Mouse (Mus musculus): ENCODE results near the gene Prr14l.
"Not testable (repeated sequence)": the region's sequence is repeated elsewhere in the genome, so short reads cannot be mapped to it uniquely, and the experiment has no call there.

Gene Prr14l

DNA sequence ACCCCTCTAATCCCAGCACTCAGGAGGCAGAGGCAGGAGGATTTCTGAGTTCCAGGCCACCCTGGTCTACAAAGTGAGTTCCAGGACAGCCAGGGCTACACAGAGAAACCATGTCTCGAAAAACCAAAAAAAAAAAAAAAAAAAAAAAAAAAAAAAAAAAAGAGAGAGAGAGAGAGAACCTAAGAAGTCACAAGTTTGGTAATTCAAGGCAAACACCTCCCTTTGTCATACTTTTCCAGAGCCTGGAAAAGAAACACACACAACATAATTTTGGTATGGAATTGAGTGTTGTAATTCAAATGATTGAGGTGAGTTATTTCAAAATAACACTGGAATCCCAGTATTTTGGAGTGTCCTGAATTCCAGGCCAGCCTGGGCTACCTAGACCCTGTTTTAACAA is 67.6 kb downstream of the Prr14l start:
- DNase-seq (ENCODE audit: low spot score in 2 of 2) = not testable (repeated sequence)

DNA sequence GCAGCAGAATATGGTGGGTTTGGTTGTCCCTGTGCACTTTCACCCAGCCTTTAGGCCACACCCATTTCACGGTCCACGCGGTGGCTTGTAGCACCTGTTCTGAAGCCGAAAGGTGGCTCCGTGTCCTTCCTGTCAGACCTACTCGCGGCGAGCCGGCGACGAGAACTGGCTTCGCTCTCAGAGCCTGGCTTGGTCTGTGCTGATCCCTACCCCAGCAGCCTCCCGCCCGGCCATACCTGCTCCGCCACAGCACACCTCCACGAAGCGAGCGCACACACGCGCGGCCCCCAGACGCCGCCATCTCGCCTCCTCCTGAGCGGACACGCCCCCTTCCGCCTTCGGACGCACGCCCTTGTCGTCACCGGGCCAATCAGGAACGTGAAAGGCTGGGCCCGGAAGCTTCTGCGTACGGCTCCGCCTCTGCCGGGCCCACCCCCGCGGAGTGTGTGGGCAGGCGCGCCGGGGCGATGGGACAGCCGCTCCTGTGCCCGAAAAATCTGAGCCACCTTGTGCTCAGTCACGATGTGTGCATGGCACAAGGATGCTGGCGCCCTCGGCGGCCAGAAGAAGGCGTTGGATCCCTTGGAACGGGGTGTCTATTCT is 68.6 kb downstream of the Prr14l start, which contains the start of gene Pisd:
Gene Pisd (minus strand): TSS at position 334 of the 603 bp plus-strand sequence.
- DNase-seq (ENCODE audit: low spot score in 2 of 2) = peak; percentile 89 to 95

DNA sequence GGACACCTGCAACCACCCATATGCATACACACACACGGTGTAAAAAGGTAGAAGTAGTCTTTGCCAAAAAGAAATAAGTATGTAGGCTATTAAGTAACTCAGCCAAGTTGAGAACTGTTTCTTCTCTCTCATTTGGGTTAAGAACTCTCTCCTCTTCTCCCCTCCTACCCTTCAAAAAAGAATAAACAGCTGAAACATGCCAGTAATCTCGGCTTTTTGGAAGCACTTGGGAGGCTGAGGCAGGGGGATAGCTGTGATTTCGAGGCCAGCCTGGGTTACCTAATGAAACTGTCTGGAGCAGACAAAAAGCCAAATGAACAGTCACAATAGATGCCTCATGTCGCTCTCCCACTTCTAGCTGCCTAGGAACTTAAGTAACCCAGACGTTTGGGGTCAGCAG is 69.3 kb downstream of the Prr14l start:
- no peak for DNase-seq (ENCODE audit: low spot score in 2 of 2)

DNA sequence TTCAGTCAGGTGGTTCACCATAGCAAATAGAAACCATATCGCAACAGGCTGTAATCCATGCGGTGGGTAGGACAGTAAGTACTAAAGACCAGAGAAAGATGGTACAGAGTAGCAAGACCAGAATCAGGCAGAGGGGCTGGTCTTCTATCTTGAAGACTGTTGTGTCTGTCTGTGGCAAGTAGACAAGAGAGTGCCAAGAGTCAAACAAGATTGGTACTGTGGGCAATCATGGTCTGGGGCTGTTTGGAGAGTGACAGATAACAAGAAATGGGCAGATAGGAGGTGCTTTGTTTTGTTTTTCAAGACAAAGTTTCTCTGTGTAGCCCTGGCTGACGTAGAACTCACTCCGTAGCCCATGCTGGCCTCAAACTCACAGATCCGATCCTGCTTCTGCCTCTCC is 72.5 kb downstream of the Prr14l start:
- DNase-seq (ENCODE audit: low spot score in 2 of 2) = no peak

DNA sequence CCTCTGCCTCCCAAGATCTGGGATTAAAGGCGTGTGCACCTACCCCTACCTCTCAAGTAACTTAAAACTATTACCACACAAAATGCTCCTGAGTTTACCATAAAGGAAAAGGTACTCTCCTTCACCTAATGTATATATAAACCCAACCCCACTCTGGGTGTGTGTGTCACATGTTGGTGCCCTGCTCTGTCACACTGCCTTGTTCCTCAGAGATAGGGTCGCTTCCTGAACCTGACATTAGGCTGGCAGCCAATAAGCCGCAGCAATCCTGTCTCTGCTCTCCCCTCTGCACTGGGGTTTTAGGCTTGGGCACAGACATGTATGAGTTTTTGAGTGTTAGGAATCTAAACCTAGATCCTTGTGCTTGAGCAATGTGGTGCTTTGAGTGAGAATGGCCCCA is 75.9 kb downstream of the Prr14l start:
- DNase-seq (ENCODE audit: low spot score in 2 of 2) = no peak

DNA sequence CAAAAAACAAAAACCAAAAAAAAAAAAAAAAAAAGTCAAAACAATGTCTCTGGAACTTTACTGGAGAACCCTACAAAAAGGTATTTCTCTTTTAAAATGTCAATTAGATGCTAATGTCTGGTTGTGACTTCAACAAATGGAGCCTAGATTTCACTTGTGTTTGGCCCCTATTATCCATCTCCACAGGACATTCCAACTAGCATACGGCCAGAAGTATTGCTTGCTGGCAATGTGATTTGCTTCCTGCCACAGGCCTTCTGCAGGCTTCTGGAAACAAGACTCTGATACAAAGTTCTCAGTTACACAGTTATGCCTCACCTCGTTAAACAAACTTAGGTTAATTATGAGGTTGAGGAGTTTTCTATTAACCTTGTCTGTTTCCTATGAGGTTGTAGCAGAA is 81.7 kb downstream of the Prr14l start:
- no peak for DNase-seq (ENCODE audit: low spot score in 2 of 2)

DNA sequence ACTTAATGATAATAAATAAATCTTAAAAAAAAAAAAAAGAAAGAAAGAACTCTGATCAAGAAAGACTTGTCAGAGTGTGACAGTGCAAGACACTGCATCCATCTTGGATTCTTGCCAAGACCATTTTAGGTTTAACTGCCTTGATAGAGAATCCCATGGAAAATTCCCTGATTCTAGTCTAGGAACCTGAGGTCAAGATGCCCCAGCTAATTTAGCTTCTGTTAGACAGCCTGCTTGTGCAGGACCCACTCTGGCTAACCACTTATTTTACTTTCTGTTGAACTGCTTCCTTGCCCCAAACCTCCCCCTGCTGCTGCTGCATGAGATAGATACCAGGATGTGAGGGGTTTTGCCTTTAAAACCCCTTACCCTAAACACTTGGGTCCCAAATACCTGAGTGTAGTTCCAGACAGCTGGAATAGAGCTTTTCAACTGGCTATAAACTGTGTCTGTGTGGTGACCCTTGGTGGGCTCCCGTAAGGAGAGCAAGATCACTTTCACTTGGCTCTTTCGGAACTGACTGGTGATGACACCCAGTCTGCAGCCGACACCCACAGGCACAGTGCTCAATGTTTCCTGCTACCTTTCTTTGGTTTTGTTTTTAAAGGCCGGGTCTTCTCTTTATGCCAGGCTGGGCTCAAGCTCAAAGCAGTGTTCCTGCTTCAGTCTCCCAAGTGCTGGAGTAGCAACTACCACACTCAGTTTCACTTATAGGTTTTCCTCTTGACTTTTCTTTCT is 86.3 kb downstream of the Prr14l start:
- no peak for DNase-seq (ENCODE audit: low spot score in 2 of 2)

DNA sequence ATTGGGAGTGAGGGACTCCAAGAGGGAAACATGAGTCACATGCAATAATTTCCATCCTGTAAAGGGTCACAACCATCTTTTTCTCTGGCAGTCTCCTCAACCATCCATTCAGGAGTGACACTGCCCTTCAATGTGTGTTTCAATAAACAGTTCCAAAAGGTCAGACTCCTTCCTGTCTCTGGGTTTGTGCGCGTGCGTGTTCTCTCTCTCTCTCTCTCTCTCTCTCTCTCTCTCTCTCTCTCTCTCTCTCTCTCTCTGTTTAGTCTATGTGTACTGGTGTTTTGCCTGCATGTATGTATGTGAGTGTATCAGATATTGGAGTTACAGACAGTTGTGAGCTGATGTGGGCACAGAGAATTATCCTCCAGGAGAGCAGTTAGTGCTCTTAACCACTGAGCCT is 87.1 kb downstream of the Prr14l start:
- DNase-seq (ENCODE audit: low spot score in 2 of 2) = no peak

DNA sequence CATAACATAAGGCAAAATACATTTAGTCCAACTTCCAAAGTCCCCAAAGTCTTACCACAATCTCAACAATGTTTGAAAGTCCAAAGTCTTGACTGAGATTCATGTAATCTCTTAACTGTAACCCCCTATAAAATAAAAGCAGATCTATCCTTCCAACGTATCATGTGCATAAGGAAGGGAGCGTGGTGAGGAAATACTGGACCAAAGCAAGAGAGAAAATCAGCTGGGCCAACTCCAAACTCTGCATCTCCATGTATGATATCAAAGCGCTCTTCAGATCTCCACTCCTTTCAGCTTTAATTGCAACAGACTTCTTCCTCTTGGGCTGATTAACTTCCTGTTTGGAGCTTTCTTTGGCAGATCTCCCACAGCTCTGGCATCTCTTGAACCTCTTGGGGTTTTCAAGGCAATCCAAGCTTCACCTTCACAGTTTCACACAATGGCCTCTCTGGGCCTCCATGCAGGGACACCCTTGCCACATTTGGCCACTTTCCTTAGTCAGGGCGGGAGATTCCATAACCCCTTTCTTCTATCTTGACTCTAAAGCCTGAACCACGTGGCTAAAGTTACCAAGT is 92.4 kb downstream of the Prr14l start:
- no peak for DNase-seq (ENCODE audit: low spot score in 2 of 2)

DNA sequence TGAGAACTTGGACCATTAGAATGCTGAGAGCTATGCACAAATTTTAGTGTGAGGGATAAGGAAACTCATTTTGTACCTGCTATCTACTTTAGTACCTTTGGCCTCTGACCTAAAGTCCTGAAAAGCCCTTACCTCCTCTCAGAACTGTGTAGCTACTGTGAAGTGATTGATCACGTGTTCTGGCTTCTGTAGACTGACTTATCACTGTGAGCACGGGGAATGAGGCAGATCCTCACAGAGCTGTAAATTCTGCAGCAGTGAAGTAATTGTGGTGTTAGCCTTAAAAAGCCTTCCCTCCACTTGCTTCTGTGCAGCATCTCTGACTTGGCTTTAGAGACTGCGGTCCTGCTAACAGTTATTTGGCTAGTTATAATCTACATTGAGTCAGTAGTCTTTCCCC is 93.3 kb downstream of the Prr14l start:
- no peak for DNase-seq (ENCODE audit: low spot score in 2 of 2)

DNA sequence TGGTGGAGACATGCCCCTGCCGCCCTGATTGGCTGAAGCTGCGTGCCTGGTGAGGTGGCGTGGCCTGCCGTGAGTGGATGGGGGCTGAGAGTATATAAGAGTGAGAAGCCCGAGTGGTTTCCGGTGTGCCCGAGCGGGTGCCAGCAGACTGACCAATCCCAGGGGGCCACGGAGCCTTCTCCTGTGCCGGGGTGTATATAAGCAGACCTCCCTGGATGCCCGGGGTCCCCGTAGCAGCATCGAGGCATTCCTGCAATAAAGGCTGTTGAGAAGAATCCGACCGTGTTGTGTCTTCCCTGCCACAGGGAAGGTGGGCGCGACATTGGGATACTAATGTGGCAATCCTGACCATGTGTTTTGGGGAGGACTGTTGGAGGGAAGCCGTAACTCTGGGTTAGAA is 93.7 kb downstream of the Prr14l start:
- not testable (repeated sequence) for DNase-seq (ENCODE audit: low spot score in 2 of 2)

DNA sequence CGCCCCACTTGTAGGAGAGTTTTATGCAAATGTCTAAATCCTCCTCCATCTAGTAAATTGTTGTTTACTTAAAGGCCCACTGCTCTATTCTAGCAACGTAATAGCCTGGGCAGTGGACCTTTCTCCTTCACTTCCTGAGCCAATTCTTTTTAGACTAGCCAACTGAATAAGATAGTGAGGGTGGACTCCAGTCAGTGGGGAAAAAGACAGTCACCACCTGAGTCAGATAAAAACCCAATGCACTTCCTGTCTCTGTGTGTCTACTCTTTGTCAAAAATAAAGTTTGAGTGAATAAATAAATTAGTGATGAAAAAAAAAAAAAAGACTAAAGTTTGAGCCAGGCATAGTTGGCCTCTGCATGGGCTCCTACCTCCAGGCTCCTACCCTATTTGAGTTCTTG is 94.4 kb downstream of the Prr14l start:
- no peak for DNase-seq (ENCODE audit: low spot score in 2 of 2)

DNA sequence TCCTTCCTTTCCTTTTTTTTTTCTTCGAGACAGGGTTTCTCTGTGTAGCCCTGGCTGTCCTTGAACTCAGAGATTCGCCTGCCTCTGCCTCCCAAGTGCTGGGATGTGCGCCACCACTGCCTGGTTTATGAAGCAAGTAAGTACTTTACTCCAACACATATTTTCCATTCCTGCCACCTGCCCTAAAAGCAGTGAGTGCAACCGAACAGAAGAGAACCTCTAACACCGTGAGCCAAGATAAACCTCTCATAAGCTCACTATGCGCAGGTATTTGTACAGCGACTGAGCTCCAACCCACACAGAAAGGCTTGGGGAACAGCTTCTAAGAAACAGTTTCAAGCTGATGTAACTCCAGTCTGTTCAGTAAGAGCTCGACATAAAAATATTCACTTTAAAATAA is 97.9 kb downstream of the Prr14l start:
- DNase-seq (ENCODE audit: low spot score in 2 of 2) = no peak

DNA sequence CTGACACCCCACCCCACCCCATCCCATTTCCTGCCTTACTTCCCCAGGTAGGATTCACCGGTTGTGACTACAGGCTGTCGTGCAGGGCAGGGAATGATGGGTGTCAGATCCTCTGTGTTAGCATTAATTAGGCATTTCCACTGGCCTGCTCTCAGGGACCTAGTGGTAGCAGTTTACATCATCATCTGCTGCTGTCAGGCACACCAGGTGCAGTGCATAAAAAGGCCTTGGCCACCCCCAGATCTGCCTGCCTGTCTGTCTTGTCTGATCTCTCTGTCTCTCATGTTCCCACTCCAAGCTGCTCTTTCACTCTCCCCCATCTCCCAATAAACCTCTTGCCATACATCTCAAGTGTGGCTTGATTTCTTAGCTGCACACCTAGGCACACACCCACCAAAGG is 102.3 kb downstream of the Prr14l start:
- DNase-seq (ENCODE audit: low spot score in 2 of 2) = no peak

DNA sequence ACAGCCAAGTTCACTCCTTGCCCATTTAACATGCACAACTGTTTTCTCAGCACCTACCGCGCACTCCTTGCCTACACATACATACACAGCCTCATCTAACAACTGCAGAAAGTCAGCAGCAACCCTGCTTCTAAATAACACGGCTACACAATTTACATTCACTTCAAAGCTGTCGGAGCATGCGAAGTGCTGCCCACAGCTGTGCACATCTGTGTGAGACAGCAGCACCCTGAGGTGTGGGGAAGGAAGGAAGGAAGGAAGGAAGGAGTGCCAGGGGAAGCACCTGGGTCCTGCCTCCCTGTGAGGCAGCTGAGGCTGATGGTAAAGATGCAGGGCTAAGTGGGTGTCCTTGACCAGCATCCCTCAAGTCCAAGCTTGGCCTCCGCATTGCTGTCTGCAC is 105.1 kb downstream of the Prr14l start:
- no peak for DNase-seq (ENCODE audit: low spot score in 2 of 2)

DNA sequence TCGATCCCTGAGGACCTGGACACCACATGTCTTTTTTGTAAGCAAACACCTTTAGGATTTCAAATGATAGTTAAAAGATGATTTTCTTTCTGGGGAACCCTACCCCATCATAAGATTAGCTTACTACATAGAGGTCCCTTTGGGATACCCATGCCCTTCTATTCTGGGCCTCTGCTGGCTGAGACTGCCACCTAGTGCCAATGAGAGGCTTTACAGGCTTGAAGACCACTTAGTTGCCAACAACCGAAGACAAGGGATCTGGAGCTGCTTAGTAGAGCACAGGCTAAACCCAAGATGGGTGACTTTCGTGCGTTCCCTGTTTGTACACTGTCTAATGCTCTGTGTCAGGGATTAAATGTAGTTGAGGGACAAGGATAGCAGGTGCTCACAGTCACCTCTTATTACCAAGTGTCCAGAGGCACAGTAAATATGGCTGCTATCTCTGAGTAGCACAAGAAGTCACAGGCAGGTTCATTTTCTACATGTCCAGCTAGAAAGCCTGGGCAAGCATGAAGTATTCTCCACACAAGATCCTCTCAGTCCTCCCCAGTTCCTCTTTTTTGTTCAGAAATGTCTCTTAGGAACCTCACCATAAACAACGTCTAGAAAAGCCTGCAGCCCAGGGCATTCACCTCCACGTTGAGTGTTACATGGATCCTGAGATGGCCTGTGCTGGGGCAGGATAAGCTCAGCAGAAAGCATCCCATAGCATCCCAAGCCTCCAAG is 106.2 kb downstream of the Prr14l start:
- peak in 1 of 2 experiments; percentile 42 for DNase-seq (ENCODE audit: low spot score in 2 of 2)

DNA sequence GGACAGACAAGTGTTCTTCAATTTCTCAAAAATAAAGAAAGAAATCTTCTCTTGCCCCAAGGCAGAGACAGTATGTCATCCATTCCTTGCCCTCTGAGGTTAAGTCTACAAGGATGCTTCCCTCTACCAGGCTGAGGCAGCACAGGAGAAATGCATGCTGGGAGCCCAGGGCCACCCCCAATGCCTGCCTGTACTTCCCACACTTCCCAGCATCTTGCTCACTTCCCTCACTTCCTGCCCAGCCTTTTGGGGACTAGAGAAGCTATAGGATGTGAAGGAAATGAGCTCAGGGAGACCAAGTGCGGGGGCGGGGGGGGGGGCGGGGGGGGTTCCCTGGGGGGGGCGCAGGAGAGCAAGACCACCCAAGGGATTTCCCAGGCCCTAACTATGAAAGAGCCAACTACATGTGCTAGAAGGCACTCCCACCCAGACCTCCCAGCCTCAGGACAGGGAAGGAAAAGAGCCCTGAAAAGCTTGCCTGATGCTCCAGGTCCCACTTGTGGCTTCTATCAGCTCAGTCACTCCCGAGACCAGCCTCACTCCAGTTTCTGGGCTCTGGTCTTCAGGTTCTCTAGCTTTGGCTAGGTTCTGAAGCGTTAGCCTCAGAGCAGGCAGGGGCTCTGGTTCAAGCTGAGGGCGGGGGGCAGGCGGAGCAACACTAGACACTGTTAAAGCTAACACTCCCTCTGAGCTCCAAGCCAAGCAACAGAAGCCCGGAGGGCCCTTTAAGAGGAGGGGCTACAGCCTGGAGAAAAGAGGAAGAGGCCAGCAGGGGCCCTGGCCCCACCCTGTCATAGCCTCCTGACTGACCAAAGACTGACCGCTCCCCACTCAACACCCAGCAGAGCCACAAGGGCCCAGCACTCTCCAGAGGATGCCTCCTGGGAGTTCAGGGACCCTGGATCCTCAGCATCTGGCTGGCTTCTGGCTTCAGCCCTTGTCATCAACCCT is 108.1 kb downstream of the Prr14l start:
- peak; percentile 80 to 84 for DNase-seq (ENCODE audit: low spot score in 2 of 2)

DNA sequence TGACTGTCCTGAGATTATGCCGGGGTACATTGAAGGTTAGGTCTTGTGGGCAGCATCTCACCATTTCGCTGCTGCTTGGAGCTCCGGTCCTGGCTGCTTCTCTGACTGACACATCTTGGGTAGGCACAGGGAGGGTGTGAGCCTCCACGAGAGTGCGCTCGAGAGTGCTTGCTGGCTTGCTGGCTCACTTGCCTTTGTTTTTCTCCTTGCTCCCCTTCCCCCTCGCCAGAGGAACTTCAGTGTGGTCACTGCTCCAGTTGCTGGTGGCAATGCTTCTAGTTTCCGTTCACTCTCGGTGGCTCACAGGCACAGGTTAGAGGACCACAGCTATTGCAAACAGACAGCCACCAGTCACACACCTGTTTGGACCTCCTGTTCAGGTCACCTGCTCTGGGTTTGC is 111.9 kb downstream of the Prr14l start:
- DNase-seq (ENCODE audit: low spot score in 2 of 2) = no peak

DNA sequence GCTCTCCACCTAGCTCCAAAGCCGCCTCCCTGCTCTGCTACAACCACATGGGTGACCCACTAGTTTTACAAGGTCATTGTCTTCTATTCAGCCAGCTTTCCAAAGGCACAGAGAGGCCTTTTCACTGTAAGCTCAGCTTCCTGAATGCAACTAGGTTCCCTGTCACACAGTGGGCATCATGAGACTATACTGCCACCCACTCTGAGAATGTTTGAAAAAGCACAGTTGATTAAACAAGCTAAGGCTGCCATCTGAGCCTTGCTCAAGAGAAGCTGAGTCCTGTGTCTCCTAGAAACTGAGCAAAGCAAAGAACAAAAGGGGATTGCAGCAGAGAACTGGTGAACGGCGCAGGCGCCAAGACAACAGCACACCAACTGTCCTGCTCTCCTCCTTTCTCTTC is 112.7 kb downstream of the Prr14l start:
- not testable (repeated sequence) for DNase-seq (ENCODE audit: low spot score in 2 of 2)

DNA sequence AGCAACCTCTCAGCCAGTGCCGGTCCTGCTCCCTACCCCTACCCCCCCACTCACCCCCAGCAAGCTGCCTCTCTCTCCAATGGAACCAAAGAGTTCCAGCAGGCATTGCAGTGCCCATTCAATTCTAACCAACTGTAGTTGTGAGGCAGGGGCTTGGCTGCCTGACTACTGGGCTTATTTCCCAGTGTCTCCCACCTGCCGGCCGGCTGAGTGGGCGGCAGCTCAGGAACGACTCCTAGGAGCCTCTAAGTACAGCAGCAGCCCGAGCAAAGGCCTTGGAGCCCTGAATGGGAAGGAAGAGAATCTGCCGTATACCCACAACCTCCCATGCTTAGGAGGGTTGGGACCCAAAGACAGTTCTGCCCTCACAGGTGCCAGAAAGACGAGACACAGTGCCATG is 113.2 kb downstream of the Prr14l start:
- DNase-seq (ENCODE audit: low spot score in 2 of 2) = not testable (repeated sequence)

DNA sequence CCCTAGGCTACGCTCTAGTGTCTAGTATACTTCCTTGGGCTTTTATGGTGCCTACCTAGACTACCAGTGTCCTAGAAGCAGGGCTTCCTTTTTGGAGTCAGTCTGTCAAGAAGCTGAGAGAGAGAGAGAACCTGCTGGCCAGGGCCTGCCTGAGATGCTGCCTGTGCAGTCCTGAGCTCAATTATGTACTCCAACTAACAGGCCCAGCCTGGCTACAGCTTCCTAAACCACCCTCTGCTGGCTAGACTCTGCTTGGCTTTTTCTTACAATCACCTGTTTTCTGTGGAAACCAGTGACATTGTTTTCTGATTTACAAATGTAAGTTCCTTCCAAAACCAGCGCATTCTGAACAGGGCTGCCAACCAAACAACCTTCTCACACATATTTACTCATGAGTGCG is 113.9 kb downstream of the Prr14l start:
- no peak for DNase-seq (ENCODE audit: low spot score in 2 of 2)
